Mouse (Mus musculus): ENCODE results near the gene Casq2.

The Casq2 gene

DNA sequence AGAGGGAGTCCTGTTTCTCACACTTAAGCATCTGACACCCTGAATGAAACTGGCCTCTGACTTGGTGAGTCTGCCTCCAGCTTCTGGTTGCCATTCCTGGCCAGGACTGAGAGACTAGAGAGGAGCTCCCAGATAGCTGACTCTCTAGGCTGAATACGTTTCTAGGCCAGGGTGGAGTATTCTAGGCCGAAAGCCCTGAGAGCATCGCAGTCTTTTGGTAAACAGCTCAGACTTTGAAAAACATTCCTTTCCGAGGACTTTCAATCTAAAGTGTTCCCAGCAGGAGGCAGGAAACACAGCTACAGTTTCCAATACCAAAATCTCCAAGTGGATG is 80.0 kb downstream of the Casq2 start:
- DNase-seq: no peak

DNA sequence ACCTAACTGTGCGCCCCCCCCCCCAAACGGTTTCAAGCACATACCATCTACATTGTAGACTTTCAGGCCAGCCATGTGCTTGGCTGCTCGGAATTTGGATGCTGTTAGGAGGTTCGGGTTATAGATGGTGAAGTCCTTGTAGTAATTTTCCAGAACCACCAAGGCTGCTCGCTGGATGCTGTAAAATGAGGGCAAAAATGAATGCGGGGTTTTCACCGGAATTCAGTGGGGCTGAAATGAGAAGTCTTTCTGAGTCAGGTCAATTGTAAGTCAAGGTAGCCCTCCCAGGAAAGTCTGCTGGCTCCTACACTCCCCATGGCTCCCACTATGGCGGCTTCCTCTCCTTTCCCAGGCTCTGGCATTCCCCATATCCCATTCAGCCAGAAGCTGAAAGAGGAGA is 80.6 kb downstream of the Casq2 start:
- no peak for DNase-seq

DNA sequence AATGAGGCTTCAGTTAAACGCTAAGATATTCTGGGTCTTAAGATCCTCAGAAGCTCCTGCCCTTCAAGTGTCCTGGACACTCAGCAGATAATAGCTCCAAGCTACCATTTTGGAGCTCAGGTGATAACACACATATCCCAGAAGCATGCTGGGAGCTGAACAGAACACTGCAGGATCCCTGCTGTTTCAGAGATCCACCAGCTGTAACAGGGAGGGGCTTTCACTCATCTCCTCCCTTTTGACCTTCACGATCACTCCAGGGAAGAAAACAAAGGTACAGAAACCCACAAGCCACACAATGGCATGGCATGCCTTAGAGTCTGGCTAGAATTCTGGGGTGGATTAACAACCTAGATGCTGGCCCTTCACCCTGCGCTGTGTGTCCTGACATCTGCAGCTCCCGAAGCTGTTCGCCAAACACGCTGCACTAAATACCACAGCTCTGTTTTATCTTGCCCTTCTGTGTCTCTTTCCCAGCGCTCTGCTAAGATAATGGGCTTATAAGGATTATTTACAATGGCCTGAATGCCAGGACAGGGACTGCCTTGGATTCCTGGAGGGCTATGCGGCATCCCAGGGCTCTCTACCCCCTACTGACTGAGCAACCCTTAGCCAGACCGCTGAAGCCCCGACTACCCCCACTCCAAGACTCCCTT is 81.5 kb downstream of the Casq2 start:
- no peak for DNase-seq

DNA sequence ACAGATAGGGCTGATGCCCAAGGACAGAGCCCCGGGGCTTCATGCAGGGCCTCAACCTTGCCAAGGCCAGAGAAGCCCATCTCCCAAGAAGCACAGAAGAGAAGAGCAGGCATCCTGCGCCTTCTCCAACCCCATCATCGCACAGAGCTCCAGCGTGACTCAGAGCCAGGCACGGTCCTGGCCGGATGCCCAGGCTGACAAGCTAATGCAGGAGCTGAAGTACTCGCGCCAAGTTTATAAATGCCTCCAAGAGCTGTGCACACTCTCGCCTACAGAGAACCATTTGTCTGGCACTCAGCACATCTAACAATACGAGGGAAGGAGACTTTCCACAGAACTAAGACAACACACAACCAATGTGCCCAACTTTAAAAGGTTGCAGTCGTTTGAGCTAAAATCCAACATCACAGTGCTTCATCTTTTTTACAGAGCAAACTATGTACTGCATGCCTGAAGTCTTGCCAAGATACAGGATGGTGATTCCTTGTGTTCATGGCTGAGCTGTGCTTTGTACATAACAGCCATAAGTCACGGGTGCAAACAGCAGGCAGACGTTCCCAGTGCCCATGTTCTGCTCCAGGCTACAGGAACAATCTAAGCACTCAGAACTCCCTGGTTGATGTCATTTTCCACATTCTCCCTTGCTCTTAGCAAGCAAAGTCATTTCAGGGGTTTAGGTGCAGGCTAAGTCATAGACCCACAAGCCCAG is 83.1 kb downstream of the Casq2 start:
- peak; percentile 94 for DNase-seq

DNA sequence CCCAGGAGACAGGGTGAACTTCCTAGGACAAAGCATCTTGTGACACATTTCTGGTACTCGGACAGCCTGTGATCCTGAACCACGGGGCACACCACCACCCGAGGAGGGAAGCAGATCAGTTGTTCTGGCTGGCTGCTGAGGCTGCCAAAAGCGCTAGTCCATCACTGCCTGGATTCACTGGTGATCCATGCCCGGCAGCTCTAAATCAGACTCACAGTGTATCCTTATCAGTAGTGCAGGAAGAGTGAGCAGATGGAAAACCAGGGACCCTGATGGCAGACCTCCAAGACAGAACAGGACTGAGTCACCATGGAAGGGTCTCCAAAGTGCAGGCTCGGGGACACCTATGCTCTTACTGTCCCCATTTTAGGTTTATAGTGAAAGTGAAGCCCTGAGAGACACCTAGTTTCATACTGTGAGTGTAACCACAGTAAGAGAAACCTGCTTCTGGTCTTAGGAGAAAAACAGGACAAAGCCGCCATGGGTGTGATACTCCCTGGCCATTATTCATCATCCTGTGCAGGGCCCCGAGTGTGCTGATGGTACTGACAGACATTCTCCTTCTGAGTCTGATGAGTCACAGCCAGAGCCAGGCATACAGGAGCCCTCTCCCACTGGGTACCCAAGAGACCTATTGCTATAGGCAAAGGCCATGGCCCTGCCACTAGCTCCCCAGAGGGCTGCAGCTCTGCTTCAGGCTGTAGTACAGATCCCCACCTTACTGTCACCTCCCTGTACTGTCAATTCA is 88.1 kb downstream of the Casq2 start:
- no peak for DNase-seq

DNA sequence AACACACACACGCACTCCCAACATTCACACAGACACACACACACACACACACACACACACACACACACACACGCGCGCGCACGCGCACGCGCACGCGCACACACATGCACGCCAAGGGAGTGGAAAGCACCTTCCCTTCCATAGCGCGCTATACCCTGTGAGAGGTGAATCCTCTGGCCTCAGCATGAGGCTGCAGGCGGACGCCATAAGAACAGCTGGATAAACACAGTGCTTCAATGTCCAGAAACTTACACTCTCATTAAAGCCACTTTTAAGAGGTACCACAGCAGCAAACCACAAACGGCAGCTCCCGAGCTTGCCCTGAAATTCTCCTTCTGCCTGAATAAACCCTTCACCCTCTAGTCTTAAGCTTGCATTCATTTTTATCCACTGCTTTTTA is 89.5 kb downstream of the Casq2 start:
- DNase-seq: no peak

DNA sequence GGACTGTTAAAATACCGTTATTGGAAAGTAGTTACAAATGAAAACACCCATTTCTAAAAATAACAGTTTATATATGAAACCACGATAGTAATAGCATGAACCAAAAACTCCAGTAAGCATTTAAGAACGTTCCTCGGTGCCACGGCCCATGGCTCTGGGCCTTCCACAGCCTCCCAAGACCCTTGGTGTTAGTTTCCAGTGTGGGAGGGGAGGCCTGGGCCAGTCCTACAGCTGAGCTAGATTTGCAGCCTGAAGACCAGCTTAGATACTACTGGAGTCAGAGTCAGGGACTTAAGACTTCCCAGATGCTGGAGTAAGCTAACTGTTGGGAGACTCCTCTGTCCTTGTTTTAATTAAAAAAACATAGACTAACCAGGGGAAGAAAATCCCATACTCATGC is 89.9 kb downstream of the Casq2 start:
- DNase-seq: no peak

DNA sequence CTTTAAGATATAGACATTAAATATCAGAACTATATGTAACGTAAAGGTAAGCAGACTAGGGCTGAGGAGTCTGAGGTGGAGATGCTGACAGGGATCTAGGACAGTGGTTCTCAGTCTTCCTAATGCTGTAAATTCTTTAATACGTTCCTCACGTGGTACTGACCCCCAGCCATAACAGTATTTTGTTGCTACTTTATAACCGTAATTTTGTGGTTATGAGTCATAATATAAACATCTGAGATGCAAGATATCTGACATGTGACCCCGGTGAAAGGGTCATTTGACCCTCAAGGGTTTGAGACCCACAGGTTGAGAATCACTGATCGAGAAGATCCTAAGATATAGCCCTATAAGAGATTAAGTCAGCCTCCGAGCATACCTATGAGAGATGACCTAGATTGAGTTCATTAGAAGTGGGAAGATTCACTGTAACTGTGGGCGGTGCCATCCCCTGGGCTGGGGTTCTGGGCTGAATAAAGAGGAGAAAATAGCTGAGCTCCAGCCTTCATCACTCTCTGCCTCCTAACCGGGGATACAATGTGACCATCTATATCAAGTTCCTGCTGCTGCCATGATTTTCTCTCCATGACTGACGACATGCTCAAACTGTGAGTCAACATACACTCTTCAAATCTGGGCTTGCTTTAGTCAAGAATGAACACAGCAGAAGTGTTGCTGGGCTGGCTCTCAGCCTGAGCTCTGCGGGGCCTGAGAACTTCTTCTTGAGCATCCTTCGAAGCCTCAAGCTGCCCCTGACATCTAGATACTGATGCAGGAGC is 91.8 kb downstream of the Casq2 start:
- DNase-seq: no peak

DNA sequence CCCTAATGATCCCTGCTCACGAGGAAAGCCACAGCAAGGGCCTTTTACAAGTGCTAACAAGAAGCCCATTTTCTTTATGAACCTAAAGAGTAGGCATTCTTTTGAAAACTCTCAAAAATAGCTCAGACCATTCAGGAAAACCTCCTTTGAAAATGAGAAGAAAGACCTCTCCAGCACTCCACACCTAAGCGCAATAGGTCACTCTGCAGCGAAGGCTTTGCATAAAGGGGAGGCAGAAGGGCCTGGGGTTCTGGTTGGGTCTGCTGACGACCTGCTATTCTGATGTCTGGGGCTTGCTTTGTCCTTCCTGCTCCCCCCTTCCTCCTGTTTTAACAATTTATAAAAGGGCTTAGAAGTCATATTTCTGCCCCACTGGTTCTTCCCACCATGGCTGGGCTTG is 93.7 kb downstream of the Casq2 start:
- DNase-seq: no peak

DNA sequence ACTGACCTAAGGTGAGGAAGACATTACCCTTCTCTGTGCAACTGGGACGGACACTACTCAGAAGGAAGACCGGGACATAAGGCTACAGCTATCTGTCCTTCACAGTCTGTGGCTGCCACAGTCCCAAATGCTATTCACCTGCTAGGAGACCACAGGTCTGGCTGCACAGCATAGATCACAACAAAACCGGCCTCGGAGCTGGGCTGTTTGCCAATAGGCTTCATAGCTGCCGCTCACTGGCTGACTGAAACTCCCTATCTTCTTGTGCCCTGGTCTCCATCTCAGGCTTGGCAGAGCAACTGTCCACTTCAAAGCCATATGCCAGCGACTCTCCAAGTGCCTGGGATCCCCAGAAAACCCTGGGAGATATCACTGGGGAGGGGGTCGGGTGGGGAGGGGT is 94.5 kb downstream of the Casq2 start:
- DNase-seq: peak; percentile 53

DNA sequence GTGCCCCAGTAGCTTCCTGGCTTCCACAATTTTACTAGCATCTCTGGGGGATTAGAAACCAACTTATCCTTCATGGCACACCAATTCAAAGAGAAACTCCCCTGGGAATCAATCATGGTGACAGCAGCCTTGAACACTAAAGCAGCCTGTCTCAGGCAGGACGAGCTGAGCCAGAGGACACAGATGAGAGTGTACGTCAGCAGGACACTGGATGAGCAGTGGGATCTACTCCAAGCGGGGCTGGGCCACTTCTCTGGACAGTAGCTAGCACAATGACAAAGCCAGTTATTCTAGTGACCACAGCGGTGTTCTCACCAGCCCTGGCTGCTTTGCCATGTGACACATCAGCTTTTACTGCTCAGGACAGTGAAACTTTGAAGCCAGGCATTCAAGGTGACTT is 95.0 kb downstream of the Casq2 start:
- DNase-seq: no peak

DNA sequence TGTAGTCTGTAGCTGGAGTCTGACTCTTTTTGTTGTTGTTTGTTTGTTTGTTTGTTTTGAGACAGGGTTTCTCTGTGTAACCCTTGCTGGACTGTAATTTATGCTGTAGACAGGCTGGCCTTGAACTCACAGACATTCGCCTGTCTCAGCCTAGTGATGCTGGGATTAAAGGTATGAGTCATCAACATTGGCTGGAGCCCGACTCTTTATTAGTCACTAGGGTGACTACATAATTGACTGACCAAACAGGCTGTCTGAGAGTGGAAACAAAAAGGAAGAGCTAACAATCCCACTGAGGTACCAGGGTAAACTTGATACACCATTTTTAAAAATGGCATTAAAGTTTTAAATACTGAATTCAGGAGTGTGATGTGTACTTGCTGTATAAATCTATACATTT is 96.4 kb downstream of the Casq2 start:
- no peak for DNase-seq

DNA sequence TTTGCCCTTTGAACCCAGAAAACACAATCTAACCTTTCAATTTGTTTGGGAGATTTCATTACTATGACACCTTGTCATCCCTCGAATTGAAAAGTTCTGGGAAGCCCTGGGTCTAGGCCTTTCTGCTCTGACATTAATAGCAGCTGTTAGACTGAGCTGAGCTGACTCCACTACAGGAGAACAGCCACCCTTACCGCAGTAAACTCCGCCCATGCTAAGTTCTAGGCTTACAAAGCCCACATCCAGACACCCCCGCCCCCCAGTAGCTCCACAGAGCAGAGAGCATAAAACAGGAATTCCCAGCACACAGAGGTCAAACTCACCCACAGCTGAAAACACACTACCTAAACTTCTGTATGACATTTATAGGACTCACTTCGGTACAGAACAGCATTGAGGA is 98.5 kb downstream of the Casq2 start:
- DNase-seq: no peak

DNA sequence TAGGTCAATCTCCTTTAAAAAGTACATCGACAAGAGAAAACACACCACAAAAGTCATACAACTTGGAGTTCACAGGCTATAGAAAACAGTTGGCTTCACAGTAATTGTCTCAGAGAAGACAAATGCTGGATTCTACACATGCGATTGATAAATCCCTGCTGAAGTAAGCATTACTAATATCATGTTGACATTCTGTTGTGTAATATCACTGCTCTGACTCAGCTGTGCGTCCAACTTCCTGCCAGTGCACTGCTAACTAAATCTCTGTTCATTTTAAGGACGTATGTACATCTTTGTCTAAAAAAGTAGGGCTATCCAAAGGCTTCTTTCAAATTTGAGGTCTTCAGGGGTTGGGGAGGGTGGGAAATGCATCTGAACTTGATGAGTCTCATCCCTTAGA is 101.2 kb downstream of the Casq2 start:
- DNase-seq: no peak

DNA sequence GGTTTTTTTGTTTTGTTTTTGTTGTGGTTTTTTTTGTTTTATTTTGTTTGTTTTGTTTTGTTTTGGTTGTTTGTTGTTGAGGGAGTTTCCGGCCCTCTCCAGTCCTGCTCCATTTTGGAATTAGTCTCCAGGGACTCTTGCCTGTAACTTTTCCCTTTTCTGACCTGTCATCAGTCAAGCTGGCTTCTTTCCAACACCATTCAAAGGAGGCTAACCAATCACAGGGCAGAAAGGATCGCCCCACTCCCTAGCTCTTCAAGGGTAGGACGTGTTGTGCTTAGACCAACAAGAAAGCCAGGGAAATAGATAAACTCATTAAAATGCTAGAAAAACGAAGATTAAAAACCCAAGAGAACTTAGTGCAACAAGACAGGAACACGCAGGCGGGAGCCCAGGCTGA is 102.8 kb downstream of the Casq2 start:
- DNase-seq: peak; percentile 40

DNA sequence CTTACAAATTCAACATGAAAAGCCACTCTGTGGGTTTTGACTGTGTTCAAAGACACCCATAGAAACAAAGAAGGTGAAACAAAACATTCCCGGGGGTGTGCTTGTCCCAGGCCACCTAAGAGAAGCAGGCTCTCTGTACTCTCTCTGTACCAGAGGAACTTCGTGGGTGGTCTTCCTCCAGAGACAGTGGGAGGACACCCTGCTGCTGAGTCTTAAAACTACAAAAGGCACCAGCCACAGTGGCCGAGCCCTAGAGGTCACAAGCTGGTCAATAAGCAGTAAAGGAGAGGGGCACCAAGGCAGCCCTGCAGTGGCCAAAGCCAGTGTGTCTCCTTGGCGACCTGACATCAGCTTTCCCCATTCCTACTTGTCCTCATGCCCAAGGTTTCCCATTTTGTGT is 103.8 kb downstream of the Casq2 start:
- no peak for DNase-seq

DNA sequence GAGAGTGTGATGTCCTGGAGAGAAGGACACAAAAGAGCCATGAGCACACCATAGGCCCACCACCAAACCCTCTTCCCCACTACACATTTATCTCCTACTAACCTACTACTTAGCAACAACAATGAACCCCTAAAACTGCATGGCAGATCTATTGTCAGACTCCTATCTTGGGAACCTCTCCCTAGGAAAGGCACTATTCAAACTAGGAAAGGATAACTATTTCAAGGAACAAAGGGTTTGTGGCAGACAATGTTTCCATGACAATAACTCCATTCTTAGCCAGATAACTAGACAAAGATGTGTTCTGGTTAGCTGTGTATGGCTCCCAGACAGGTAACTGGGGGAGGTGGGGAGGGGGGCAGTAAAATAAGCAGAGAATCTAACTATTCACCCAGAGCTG is 104.4 kb downstream of the Casq2 start:
- DNase-seq: no peak

DNA sequence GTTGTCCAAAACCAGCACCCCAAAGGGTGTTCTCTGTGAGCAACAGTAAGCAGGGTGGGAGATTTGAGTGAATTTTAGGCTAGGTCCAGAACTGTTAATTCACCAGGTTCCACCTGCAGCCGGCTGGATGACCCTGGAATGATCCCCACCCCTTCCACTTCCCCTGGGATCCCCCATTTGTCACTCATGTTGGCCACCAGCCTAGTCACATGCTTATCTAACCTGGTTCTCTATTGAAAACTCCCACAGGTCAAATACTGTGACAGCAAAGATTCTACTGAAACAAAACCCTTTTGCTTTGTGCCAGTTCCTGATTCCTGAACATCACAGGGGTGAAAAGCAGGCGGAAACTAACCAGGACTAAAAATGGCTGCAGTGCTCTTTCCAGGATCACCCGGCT is 105.4 kb downstream of the Casq2 start:
- DNase-seq: peak; percentile 28

DNA sequence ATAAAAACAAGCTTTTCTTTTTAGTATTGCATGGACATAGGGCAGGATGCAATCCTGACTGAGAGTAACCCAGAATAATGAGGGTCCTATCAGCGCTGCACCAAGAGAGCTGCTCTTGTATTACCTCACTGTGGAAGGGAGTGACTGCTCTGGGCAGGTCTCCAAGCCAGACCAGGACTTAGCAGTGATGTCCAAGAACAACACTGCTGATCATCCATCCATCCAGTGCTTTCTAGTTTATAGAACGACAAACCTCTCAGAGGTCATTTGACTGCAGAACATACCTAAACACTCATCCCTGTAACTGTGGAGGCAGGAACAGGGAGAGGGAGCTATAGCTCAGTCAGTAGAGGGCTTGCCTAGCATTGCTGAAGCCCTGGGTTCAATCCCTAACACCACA is 106.4 kb downstream of the Casq2 start:
- peak; percentile 62 for DNase-seq

DNA sequence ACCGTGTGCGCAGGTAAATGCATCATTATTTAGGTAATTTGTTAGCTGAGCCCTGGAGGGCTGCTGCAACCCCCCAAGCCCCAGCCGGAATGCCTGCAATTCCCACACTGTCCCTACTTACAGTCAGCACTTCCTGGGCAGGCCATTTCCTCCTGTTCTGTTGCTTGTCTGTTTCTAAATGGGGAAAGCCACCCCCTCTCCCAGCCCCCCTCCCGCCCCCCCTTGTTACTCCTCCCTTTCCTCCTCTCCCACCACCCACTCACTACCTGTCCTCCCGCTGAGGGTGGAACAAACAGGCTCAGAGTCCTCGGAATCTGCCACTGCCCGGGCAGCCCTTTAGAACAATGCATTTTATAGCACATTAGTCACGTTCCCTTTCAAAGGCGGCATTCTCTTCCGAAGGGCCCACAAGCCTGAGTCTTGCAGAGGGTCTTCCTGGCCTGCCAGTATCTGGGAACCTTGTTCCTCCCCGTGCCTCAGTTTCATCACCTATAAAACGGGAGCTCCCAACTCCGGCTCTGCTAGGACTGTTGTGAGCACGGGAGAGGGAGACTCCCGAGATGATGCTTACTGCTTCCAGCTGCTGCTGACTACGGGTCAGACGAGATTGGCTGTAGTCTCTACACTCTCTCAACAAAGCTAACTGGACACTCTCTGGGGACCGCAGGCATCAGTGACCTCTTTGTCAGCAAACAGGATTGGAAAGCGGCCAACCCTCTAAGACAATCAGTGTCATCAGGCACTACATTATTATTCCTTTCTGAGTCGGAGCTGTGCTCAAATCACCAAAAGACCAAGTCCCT is 107.5 kb downstream of the Casq2 start:
- DNase-seq: peak; percentile 64

DNA sequence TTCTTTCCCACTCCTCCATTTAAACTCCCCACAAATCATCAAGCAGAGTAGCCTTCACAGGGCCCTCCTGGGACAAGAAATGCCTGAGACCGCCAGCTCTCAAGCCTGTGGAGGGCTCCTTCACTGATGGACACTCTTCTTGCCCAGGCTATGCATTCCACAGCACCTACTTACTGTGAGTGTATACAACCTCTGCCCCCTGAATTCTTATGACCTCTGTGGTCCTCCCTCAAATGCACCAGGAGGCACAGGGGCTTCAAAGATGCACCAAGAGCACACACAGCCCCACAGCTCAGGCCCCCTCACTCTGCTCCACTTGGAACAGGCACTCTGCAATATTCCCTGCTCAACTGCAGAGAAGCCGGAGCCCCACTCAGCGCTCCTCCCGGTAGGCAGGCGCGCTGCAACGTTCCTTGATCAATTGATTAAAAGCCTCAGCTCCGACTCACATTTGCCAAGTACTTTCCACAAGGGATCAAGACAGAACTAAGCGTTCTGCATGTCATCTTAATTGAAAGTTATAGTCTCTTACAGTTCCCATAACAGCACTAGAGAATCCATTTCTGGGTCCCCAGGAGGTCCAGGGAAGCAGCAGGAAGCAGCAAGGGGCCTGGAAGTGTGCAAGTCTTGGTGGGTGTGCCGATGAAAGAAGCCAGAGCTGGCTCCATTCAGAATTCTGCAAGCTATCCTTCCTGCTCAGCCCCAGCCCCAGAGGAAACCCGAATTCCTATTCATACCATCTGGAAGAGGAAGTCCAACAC is 108.3 kb downstream of the Casq2 start:
- DNase-seq: peak; percentile 41

DNA sequence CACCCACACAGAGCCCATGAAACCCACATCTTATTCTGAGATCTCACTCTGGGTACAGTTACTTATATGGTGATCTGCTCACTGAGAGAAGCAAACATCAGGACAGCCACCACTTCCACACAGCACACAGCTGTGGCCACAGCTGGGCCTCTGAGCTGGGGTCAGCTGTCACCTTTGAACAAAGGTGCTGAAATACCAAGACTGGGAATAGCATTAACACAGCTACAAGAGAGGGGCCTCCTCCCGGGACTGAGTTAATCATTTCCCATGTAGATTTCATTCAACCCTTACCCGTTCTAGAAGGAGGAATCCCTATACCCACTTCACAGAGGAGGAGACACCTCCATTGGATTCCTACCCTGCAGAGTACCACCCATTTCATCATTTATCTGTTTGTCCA is 109.5 kb downstream of the Casq2 start:
- DNase-seq: peak; percentile 25
